Mouse (Mus musculus) CD4-positive, CD25-positive, alpha-beta regulatory T cell, adult 4 months (primary cell): ENCODE data around the gene Bmpr2. TPM values are rescaled to one million over a fixed set of nuclear protein-coding genes. Genes with fewer than 3 reads are reported as not detected.

Experiments used
- ATAC-seq: one replicate; pipeline ENCODE4 v1.8.0; 2017
- polyA plus RNA-seq, 2 experiments: library from polyadenylated mRNA; unstranded; fragments of 100-300 nt; shearing (Covaris generic); gene quantifications; one replicate each; pipeline ENCODE4 v1.2.1; 2017

Gene Bmpr2
- polyA plus RNA-seq, 2 experiments from 2014 or later = 2.6 to 3.0 TPM

- ATAC-seq = no peak
Measured at GRCm38 (mm10) chr1:59797865-59798264, 34.7 kb downstream of the Bmpr2 start.

GRCm38 (mm10) chr1:59804363-59804762, 41.2 kb downstream of the Bmpr2 start:
- ATAC-seq = no peak

- no peak for ATAC-seq
Measured at GRCm38 (mm10) chr1:59809921-59810320, 46.7 kb downstream of the Bmpr2 start.

- no peak for ATAC-seq
Measured at GRCm38 (mm10) chr1:59812782-59813181, 49.6 kb downstream of the Bmpr2 start.

- no peak for ATAC-seq
Measured at GRCm38 (mm10) chr1:59825421-59825820, 62.2 kb downstream of the Bmpr2 start.

GRCm38 (mm10) chr1:59826583-59826982, 63.4 kb downstream of the Bmpr2 start:
- no peak for ATAC-seq

- no peak for ATAC-seq
Measured at GRCm38 (mm10) chr1:59829410-59829809, 66.2 kb downstream of the Bmpr2 start.

GRCm38 (mm10) chr1:59830194-59830593, 67.0 kb downstream of the Bmpr2 start:
- no peak for ATAC-seq

- no peak for ATAC-seq
Measured at GRCm38 (mm10) chr1:59833723-59834122, 70.5 kb downstream of the Bmpr2 start.

- no peak for ATAC-seq
Measured at GRCm38 (mm10) chr1:59848327-59848726, 85.1 kb downstream of the Bmpr2 start.

GRCm38 (mm10) chr1:59859046-59859445, 95.8 kb downstream of the Bmpr2 start:
- ATAC-seq = no peak

- ATAC-seq = no peak
Measured at GRCm38 (mm10) chr1:59862144-59862543, 98.9 kb downstream of the Bmpr2 start.

- ATAC-seq = no peak
Measured at GRCm38 (mm10) chr1:59868041-59868440, 104.8 kb downstream of the Bmpr2 start.

- ATAC-seq = no peak
Measured at GRCm38 (mm10) chr1:59874023-59874422, 110.8 kb downstream of the Bmpr2 start.

GRCm38 (mm10) chr1:59878098-59878497, 114.9 kb downstream of the Bmpr2 start:
- no peak for ATAC-seq

- peak; percentile 82 for ATAC-seq
Measured at GRCm38 (mm10) chr1:59883349-59884134, 120.3 kb downstream of the Bmpr2 start.

GRCm38 (mm10) chr1:59886899-59887298, 123.7 kb downstream of the Bmpr2 start:
- peak; percentile 64 for ATAC-seq

GRCm38 (mm10) chr1:59888018-59888417, 124.8 kb downstream of the Bmpr2 start:
- ATAC-seq = no peak

- ATAC-seq = no peak
Measured at GRCm38 (mm10) chr1:59891185-59891584, 128.0 kb downstream of the Bmpr2 start.

GRCm38 (mm10) chr1:59892777-59893176, 129.6 kb downstream of the Bmpr2 start:
- no peak for ATAC-seq

- no peak for ATAC-seq
Measured at GRCm38 (mm10) chr1:59894025-59894424, 130.8 kb downstream of the Bmpr2 start.

GRCm38 (mm10) chr1:59895456-59895855, 132.3 kb downstream of the Bmpr2 start:
- peak; percentile 74 for ATAC-seq

- no peak for ATAC-seq
Measured at GRCm38 (mm10) chr1:59897147-59897798, 134.1 kb downstream of the Bmpr2 start.

- ATAC-seq = no peak
Measured at GRCm38 (mm10) chr1:59899679-59900078, 136.5 kb downstream of the Bmpr2 start.
